Mouse (Mus musculus): ENCODE measurements around the gene Fitm1. TPM values are rescaled to one million over a fixed set of nuclear protein-coding genes. Genes with fewer than 3 reads are reported as not detected.
A peak's percentile ranks its signal among the peaks of the same experiment; 100 is the strongest.

Gene Fitm1
- total RNA-seq (2014; rRNA removed; ENCODE audit: low replicate concordance) (212 and 277 TPM in 2 replicates), polyA plus RNA-seq (2015; fragmentation: Nextera tagmentation; extraction: Ambion mirVana) (181 and 195 TPM in 2 replicates)

DNA sequence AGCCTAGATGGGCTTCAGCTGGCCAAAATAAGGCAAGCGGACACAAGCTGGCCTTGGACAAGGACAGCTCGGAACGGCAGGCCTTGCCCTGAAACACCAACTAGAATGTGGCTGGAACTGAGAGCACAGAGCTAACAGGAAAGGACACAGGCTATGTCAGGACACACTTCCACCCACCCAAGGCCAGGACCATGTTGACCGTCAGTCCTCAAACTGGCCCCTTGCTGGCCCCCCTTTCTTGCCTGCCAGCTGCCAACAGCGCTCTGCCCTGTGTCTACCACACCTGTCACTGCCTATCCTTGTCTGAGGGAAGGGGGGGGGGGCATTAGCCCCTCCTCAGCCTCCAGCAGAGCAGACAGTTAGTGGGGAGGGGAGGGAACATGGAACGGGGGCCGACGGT, at the start of gene Fitm1:
TSS of gene Fitm1 (plus strand) at position 316 of the 400 bp plus-strand sequence.
- H3K9me3 ChIP-seq (replicated peaks; ENCODE audit: control insufficient read depth, low read length), result no peaks in the 10 kb centered on the region
- 36% methylated on average over 7 of the region's 8 CpGs for whole genome bisulfite sequencing
- peak within 1 kb of the TSS; percentile 43 for H3K4me3 ChIP-seq (ENCODE audit: low read depth, low read length)
- peak within 1 kb of the TSS; percentile 56 for H3K4me2 ChIP-seq (ENCODE audit: low read depth, low read length)
- peak within 1 kb of the TSS; percentile 61 for H3K9ac ChIP-seq (replicated peaks; ENCODE audit: low read depth, low read length)
- DNase-seq (ENCODE audit: low spot score) (peak; percentile 73), ATAC-seq (ENCODE audit: insufficient read depth, low read depth) (peak; percentile 84)
- peaks cover 20% of the 10 kb centered on the region; the same call in 1 of the 2 replicates for H3K4me1 ChIP-seq (ENCODE audit: control insufficient read depth, insufficient read depth)
- H3K27ac ChIP-seq (ENCODE audit: low read depth), result peak within 1 kb of the TSS; percentile 94
- no peaks in the 10 kb centered on the region for H3K27me3 ChIP-seq (ENCODE audit: control insufficient read depth, insufficient read depth, low read length)
- TF ChIP-seq EP300 (IDR thresholded peaks at IDR 0.05; ENCODE audit: low read depth) (peak; percentile 66; the same call in 1 of the 2 replicates), CTCF (IDR thresholded peaks at IDR 0.05; ENCODE audit: low read depth) (no peak)
- peaks cover 8% of the 10 kb centered on the region for H3K36me3 ChIP-seq (replicated peaks; ENCODE audit: control insufficient read depth, insufficient read depth, low read length)

DNA sequence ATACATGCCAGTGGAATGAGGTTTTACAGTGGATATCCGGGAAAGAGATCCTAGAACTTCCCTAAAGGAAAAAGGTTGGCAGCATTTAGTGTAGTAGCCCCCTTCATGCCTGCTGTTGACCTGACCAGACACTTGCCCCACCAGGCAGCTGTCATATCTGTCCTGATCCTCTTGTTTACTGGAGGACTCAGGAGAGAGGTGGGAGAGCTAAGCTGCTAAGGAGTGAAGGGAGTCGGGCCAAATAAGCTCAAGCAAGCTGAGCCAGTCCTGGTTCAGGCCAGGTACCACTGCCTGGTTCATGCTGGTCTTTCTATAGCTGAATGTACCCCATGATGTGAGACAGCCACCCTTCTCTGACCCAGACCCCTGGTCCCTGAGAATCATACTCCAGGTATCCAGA, 48.7 kb upstream of the Fitm1 start:
- H3K27me3 ChIP-seq (ENCODE audit: control insufficient read depth, insufficient read depth, low read length), result peaks cover 27% of the 10 kb centered on the region

DNA sequence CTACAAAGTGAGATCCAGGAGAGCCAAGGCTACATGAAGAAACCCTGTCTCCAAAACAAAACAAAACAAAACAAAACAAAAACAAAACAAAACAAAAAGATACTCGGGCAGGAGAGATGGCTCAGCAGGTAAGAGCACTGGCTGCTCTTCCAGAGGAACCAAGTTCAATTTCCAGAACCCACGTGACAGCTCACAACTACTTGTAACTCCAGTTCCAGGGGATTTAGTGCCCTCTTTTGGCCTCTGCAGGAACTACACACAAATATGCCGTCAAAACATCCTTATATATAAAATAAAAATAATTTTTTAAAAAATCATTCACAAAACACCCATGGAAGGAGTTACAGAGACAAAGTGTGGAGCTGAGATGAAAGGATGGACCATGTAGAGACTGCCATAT, 47.5 kb upstream of the Fitm1 start:
- Histone ChIP-seq H3K36me3 (replicated peaks; ENCODE audit: control insufficient read depth, insufficient read depth, low read length) (no peaks in the 10 kb centered on the region), H3K27ac (ENCODE audit: low read depth) (no peak overlapping the region), H3K9me3 (replicated peaks; ENCODE audit: control insufficient read depth, low read length) (no peaks in the 10 kb centered on the region), H3K27me3 (ENCODE audit: control insufficient read depth, insufficient read depth, low read length) (peaks cover 15% of the 10 kb centered on the region), H3K4me3 (ENCODE audit: low read depth, low read length) (no peak overlapping the region), H3K9ac (replicated peaks; ENCODE audit: low read depth, low read length) (no peak overlapping the region), H3K4me1 (ENCODE audit: control insufficient read depth, insufficient read depth) (peaks cover 10% of the 10 kb centered on the region; the same call in 1 of the 2 replicates), H3K4me2 (ENCODE audit: low read depth, low read length) (no peak overlapping the region)
- 26% methylated on average over 3 of the region's 3 CpGs for WGBS
- DNase-seq (ENCODE audit: low spot score), result no peak
- TF ChIP-seq EP300 (IDR thresholded peaks at IDR 0.05; ENCODE audit: low read depth) (no peak), CTCF (IDR thresholded peaks at IDR 0.05; ENCODE audit: low read depth) (peak; percentile 48)
- ATAC-seq (ENCODE audit: insufficient read depth, low read depth), result no peak

More for the DNA sequence above, 48.7 kb upstream of the Fitm1 start:
- no peak for TF ChIP-seq EP300 (IDR thresholded peaks at IDR 0.05; ENCODE audit: low read depth)
- no peak for TF ChIP-seq CTCF (IDR thresholded peaks at IDR 0.05; ENCODE audit: low read depth)
- Histone ChIP-seq H3K27ac (ENCODE audit: low read depth) (no peak overlapping the region), H3K4me3 (ENCODE audit: low read depth, low read length) (no peak overlapping the region), H3K4me1 (ENCODE audit: control insufficient read depth, insufficient read depth) (peaks cover 10% of the 10 kb centered on the region; the same call in 1 of the 2 replicates), H3K9ac (replicated peaks; ENCODE audit: low read depth, low read length) (no peak overlapping the region), H3K9me3 (replicated peaks; ENCODE audit: control insufficient read depth, low read length) (no peaks in the 10 kb centered on the region), H3K36me3 (replicated peaks; ENCODE audit: control insufficient read depth, insufficient read depth, low read length) (no peaks in the 10 kb centered on the region), H3K4me2 (ENCODE audit: low read depth, low read length) (no peak overlapping the region)
- 63% methylated on average over 2 of the region's 2 CpGs for WGBS
- DNase-seq (ENCODE audit: low spot score) (no peak), ATAC-seq (ENCODE audit: insufficient read depth, low read depth) (no peak)

GRCm38 (mm10) chr14:55536116-55536745, 39.2 kb upstream of the Fitm1 start:
- no peak for ATAC-seq (ENCODE audit: insufficient read depth, low read depth)
- H3K4me3 ChIP-seq (ENCODE audit: low read depth, low read length), result no peak overlapping the region
- no peaks in the 10 kb centered on the region for H3K36me3 ChIP-seq (replicated peaks; ENCODE audit: control insufficient read depth, insufficient read depth, low read length)
- DNase-seq (ENCODE audit: low spot score), result no peak
- no peak overlapping the region for H3K9ac ChIP-seq (replicated peaks; ENCODE audit: low read depth, low read length)
- H3K27me3 ChIP-seq (ENCODE audit: control insufficient read depth, insufficient read depth, low read length), result no peaks in the 10 kb centered on the region
- WGBS, result 41% methylated on average over 6 of the region's 6 CpGs
- H3K4me2 ChIP-seq (ENCODE audit: low read depth, low read length), result no peak overlapping the region
- no peak overlapping the region for H3K27ac ChIP-seq (ENCODE audit: low read depth)
- H3K9me3 ChIP-seq (replicated peaks; ENCODE audit: control insufficient read depth, low read length), result no peaks in the 10 kb centered on the region
- H3K4me1 ChIP-seq (ENCODE audit: control insufficient read depth, insufficient read depth), result peaks cover 8% of the 10 kb centered on the region
- peak; percentile 83 for TF ChIP-seq CTCF (IDR thresholded peaks at IDR 0.05; ENCODE audit: low read depth)
- TF ChIP-seq EP300 (IDR thresholded peaks at IDR 0.05; ENCODE audit: low read depth), result no peak

DNA sequence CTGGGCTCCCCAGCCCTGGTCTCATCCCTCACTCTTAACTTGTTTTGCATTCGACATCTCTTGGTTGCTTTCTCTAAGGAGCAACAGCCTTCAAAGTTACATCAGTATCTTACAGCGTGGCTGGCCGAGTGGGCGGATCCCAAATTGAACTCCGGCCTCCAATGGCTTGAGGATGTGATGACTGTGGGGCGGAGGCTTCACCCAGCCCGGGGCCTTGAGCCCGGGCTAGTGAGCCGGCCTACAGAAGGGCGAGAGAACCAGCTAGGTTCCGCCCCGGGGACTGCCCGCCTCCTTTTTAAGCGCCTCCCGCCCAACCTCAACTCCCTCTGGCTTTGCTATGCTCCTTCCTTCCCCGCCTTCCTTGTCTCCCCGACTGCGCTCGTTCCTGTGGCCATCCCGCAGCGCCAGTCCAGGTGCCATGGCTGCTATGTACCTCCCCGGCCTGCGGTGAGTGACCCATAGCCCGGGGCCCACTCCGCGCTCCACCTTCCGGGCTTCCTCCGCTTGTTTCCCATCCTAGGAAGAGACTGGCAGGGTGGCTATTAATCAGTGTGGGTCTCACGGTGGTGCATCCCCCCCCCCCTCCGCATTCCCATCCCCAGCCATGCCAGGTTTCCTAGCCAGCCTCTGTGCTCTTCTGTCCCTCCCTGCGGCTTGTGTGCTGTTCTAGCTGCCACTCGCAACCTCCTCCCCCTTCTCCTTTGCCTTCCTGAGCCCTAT, 35.2 kb upstream of the Fitm1 start, which contains the start of gene Pck2:
TSS of gene Pck2 (plus strand) at position 200 of the 720 bp plus-strand sequence.
- peak within 1 kb of the TSS; percentile 77 for H3K9ac ChIP-seq (replicated peaks; ENCODE audit: low read depth, low read length)
- peaks cover 13% of the 10 kb centered on the region for H3K4me1 ChIP-seq (ENCODE audit: control insufficient read depth, insufficient read depth)
- TF ChIP-seq EP300 (IDR thresholded peaks at IDR 0.05; ENCODE audit: low read depth) (no peak), CTCF (IDR thresholded peaks at IDR 0.05; ENCODE audit: low read depth) (no peak)
- H3K27ac ChIP-seq (ENCODE audit: low read depth), result peak within 1 kb of the TSS; percentile 87
- H3K27me3 ChIP-seq (ENCODE audit: control insufficient read depth, insufficient read depth, low read length), result no peaks in the 10 kb centered on the region
- WGBS, result under 1% methylated on average over 32 of the region's 32 CpGs
- DNase-seq (ENCODE audit: low spot score) (peak; percentile 94), ATAC-seq (ENCODE audit: insufficient read depth, low read depth) (peak; percentile 90)
- H3K4me2 ChIP-seq (ENCODE audit: low read depth, low read length), result peak within 1 kb of the TSS; percentile 83
- no peaks in the 10 kb centered on the region for H3K9me3 ChIP-seq (replicated peaks; ENCODE audit: control insufficient read depth, low read length)
- H3K4me3 ChIP-seq (ENCODE audit: low read depth, low read length), result peak within 1 kb of the TSS; percentile 73
- H3K36me3 ChIP-seq (replicated peaks; ENCODE audit: control insufficient read depth, insufficient read depth, low read length), result peaks cover 20% of the 10 kb centered on the region
